Mouse (Mus musculus): ENCODE results near the gene Cep41. TPM values are rescaled to one million over a fixed set of nuclear protein-coding genes. Genes with fewer than 3 reads are reported as not detected.
A peak's percentile ranks its signal among the peaks of the same experiment; 100 is the strongest.

Cep41 gene
- total and polyA plus RNA-seq, 2 experiments from 2014 or later: 8.2 to 9.8 TPM

DNA sequence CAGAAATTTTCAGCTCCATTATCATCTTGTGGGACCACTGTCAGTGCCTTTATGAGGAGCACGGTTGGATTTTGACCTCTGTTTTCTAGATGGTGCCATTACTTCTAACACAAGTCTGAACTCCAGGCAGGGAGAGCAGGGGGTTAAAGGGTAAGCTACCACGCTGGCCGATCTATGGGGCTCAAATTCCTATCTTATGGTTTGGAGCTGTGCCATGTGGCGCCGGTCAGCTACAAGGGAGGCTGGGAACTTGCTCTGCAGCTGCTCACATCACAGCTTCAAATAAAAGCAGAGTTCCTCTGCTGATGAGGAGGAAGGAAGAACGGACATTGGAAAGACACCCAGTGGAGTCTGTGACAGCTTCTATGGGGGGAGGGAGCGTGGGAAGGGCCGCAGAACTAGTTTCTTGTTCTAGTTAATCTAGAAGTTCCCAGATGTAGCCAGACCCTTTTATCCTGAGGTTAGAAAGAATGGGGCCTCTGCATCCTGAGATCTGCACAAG lies 58.1 kb downstream of the Cep41 start:
- Histone ChIP-seq H3K27ac (no peak overlapping the region), H3K9ac (replicated peaks; ENCODE audit: low read length) (no peak overlapping the region), H3K9me3 (ENCODE audit: low read length) (no peaks in the 10 kb centered on the region), H3K4me3 (ENCODE audit: low read length) (no peak overlapping the region), H3K27me3 (ENCODE audit: insufficient read depth, low read length) (no peaks in the 10 kb centered on the region), H3K4me1 (ENCODE audit: insufficient read depth, low read length) (no peaks in the 10 kb centered on the region), H3K36me3 (ENCODE audit: insufficient read depth, low read length) (no peaks in the 10 kb centered on the region), H3K4me2 (ENCODE audit: low read depth, low read length) (no peak overlapping the region)
- DNase-seq (ENCODE audit: low spot score) (no peak), ATAC-seq (no peak)
- 54% methylated on average over 8 of the region's 8 CpGs for WGBS
- no peak for TF ChIP-seq CTCF (IDR thresholded peaks at IDR 0.05; ENCODE audit: low read depth)

DNA sequence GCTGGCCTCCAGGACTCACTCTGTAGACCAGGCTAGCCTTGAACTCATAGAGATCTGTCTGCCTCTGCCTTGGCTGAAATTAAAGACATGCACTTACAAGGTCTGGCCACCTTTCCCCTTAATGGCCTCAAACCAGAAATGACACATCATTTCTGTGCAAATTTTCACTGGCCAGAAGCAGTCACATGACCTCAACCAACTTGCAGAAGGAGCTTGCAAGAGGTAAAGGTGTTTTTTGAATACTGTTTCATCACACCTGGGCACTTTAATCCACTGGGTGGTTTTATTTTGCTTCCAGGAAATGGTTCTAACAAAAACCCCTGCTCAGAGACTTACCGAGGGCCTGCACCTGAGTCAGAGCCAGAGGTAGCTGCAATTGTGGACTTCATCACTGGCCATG lies 63.6 kb downstream of the Cep41 start:
- ATAC-seq: no peak
- Histone ChIP-seq H3K4me1 (ENCODE audit: insufficient read depth, low read length) (peaks cover 3% of the 10 kb centered on the region; the same call in 1 of the 2 replicates), H3K4me2 (ENCODE audit: low read depth, low read length) (no peak overlapping the region), H3K9me3 (ENCODE audit: low read length) (no peaks in the 10 kb centered on the region), H3K36me3 (ENCODE audit: insufficient read depth, low read length) (no peaks in the 10 kb centered on the region), H3K4me3 (ENCODE audit: low read length) (no peak overlapping the region), H3K27ac (no peak overlapping the region), H3K27me3 (ENCODE audit: insufficient read depth, low read length) (no peaks in the 10 kb centered on the region), H3K9ac (replicated peaks; ENCODE audit: low read length) (no peak overlapping the region)
- DNase-seq (ENCODE audit: low spot score): no peak
- no peak for TF ChIP-seq CTCF (IDR thresholded peaks at IDR 0.05; ENCODE audit: low read depth)
- 97% methylated on average over 1 of the region's 1 CpGs for WGBS

DNA sequence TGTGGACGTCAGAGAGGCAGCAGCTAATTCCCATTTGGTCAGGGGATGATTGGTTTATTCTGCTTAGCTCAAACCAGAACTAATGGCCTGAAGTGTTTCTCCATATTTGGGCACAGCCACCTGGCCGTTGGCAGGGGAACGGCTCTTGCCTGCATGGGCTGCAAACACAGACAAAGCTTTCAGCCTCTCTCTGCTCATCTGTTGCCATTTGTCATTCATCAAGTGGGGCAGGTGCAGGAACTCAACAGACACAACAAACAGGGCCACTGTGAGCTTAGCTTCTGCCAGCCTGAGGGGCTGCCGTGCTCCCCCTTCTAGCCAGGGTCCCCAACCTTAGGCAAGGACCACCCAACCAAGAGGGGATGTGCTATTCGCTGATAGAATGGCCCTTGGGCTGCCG lies 65.4 kb downstream of the Cep41 start:
- H3K27ac ChIP-seq: peak overlapping the region; percentile 66; the same call in 1 of the 2 replicates
- H3K9me3 ChIP-seq (ENCODE audit: low read length): no peaks in the 10 kb centered on the region
- WGBS: 30% methylated on average over 6 of the region's 6 CpGs
- no peaks in the 10 kb centered on the region for H3K27me3 ChIP-seq (ENCODE audit: insufficient read depth, low read length)
- no peak overlapping the region for H3K9ac ChIP-seq (replicated peaks; ENCODE audit: low read length)
- peaks cover 3% of the 10 kb centered on the region; the same call in 1 of the 2 replicates for H3K4me1 ChIP-seq (ENCODE audit: insufficient read depth, low read length)
- H3K4me3 ChIP-seq (ENCODE audit: low read length): no peak overlapping the region
- no peaks in the 10 kb centered on the region for H3K36me3 ChIP-seq (ENCODE audit: insufficient read depth, low read length)
- DNase-seq (ENCODE audit: low spot score) (peak; percentile 81), ATAC-seq (peak; percentile 87)
- TF ChIP-seq CTCF (IDR thresholded peaks at IDR 0.05; ENCODE audit: low read depth): no peak; the same call in 1 of the 2 replicates
- no peak overlapping the region for H3K4me2 ChIP-seq (ENCODE audit: low read depth, low read length)

DNA sequence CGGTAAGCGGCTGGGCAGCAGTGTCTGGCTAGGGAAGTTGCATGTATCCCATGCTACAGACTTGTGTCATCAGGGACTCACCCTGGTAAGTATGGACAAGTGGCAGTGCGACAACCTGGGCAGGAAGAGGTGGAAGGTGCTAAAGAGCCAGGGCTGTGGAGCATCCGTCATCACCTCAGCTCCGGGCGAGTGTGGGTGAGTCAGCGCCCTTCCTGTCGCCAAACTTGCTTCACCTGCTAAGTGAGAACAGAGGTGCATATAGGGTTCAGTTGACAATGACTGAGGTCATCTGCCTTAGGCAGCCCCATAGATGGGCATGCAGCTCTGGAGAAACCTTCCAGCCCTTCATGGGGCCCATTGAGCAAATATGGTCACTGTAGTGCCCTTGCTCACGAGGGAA lies 68.8 kb downstream of the Cep41 start:
- WGBS: 97% methylated on average over 9 of the region's 9 CpGs
- H3K4me3 ChIP-seq (ENCODE audit: low read length): no peak overlapping the region
- H3K9ac ChIP-seq (replicated peaks; ENCODE audit: low read length): no peak overlapping the region
- no peaks in the 10 kb centered on the region for H3K36me3 ChIP-seq (ENCODE audit: insufficient read depth, low read length)
- no peak overlapping the region for H3K4me2 ChIP-seq (ENCODE audit: low read depth, low read length)
- no peak overlapping the region for H3K27ac ChIP-seq
- DNase-seq (ENCODE audit: low spot score) (no peak), ATAC-seq (no peak)
- no peaks in the 10 kb centered on the region for H3K27me3 ChIP-seq (ENCODE audit: insufficient read depth, low read length)
- peaks cover 3% of the 10 kb centered on the region; the same call in 1 of the 2 replicates for H3K4me1 ChIP-seq (ENCODE audit: insufficient read depth, low read length)
- no peaks in the 10 kb centered on the region for H3K9me3 ChIP-seq (ENCODE audit: low read length)
- TF ChIP-seq CTCF (IDR thresholded peaks at IDR 0.05; ENCODE audit: low read depth): no peak

DNA sequence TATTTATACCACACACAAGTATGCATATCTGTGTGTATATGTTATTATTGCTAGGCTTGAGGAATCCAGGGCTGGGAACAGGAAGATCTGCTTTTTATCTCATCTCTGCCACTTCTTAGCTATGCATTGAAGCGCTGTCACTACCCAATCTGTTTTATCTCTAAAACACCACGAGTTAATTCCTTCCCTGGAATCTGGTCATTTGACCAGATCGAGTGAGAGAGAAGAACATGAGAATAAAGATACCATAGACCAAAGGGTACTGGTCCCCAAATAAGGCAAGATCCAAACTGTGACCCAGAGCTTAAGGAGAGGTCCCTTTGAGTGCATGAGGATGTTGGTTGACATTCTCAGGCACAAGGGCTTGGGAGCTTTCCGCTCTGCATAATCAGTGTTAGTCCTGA lies 71.6 kb downstream of the Cep41 start:
- ATAC-seq (no peak), DNase-seq (ENCODE audit: low spot score) (no peak)
- no peaks in the 10 kb centered on the region for H3K36me3 ChIP-seq (ENCODE audit: insufficient read depth, low read length)
- no peaks in the 10 kb centered on the region for H3K9me3 ChIP-seq (ENCODE audit: low read length)
- no peak overlapping the region for H3K27ac ChIP-seq
- no peak for TF ChIP-seq CTCF (IDR thresholded peaks at IDR 0.05; ENCODE audit: low read depth)
- no peaks in the 10 kb centered on the region for H3K27me3 ChIP-seq (ENCODE audit: insufficient read depth, low read length)
- H3K4me3 ChIP-seq (ENCODE audit: low read length): no peak overlapping the region
- H3K4me1 ChIP-seq (ENCODE audit: insufficient read depth, low read length): peaks cover 10% of the 10 kb centered on the region; the same call in 1 of the 2 replicates
- no peak overlapping the region for H3K4me2 ChIP-seq (ENCODE audit: low read depth, low read length)
- 85% methylated on average over 4 of the region's 4 CpGs for WGBS
- H3K9ac ChIP-seq (replicated peaks; ENCODE audit: low read length): no peak overlapping the region

DNA sequence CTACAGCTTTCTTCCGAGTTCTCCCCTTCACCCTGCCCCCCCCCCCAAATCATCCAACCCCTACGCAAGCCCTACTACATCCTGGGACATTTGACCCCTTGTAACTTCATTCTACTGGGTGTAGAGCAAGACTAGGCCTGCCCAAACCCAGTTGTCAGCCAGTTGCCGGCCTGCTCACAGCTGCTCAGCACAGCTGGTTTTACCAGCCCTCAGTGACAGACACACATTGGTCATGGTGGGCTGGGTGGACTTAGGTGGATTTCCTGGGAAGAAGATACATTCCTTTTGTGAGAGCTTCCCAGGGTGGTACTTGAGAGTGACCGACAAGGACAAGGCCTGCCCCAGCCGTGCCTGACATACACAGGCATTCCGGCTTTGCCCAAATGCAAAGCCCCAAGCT lies 72.6 kb downstream of the Cep41 start:
- no peaks in the 10 kb centered on the region for H3K27me3 ChIP-seq (ENCODE audit: insufficient read depth, low read length)
- no peaks in the 10 kb centered on the region for H3K36me3 ChIP-seq (ENCODE audit: insufficient read depth, low read length)
- no peak for ATAC-seq
- H3K4me1 ChIP-seq (ENCODE audit: insufficient read depth, low read length): peaks cover 11% of the 10 kb centered on the region; the same call in 1 of the 2 replicates
- no peak for TF ChIP-seq CTCF (IDR thresholded peaks at IDR 0.05; ENCODE audit: low read depth)
- no peaks in the 10 kb centered on the region for H3K9me3 ChIP-seq (ENCODE audit: low read length)
- H3K9ac ChIP-seq (replicated peaks; ENCODE audit: low read length): no peak overlapping the region
- 94% methylated on average over 6 of the region's 6 CpGs for WGBS
- no peak for DNase-seq (ENCODE audit: low spot score)
- H3K4me3 ChIP-seq (ENCODE audit: low read length): no peak overlapping the region
- H3K4me2 ChIP-seq (ENCODE audit: low read depth, low read length): no peak overlapping the region
- no peak overlapping the region for H3K27ac ChIP-seq

DNA sequence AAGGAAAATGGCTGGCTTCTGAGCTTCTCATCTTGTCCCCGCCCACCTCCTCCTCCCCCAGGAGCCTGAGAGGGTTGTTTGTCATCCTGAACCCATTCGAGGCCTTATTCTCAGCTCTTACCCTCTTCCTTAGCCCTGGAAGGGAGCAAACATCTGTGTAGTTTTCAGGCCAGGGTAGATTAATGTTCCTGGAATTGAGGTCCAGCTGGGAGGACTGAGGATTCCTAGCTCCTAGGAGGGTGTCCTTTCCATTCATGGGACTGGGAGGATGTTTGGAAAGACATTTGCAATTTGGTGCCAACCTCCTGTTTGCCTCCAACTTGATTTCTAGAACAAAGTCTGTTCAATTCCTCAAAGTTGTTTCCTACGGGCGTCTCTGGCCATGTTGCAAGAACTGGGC lies 73.0 kb downstream of the Cep41 start:
- Histone ChIP-seq H3K4me3 (ENCODE audit: low read length) (no peak overlapping the region), H3K4me1 (ENCODE audit: insufficient read depth, low read length) (peaks cover 11% of the 10 kb centered on the region; the same call in 1 of the 2 replicates), H3K9me3 (ENCODE audit: low read length) (no peaks in the 10 kb centered on the region), H3K36me3 (ENCODE audit: insufficient read depth, low read length) (no peaks in the 10 kb centered on the region), H3K27me3 (ENCODE audit: insufficient read depth, low read length) (no peaks in the 10 kb centered on the region), H3K27ac (no peak overlapping the region), H3K4me2 (ENCODE audit: low read depth, low read length) (no peak overlapping the region), H3K9ac (replicated peaks; ENCODE audit: low read length) (no peak overlapping the region)
- ATAC-seq (no peak), DNase-seq (ENCODE audit: low spot score) (no peak)
- TF ChIP-seq CTCF (IDR thresholded peaks at IDR 0.05; ENCODE audit: low read depth): no peak
- 80% methylated on average over 4 of the region's 4 CpGs for WGBS
